Mouse (Mus musculus) inflammation-experienced regulatory T-cells, adult 6 months (primary cell): Measurements from ENCODE around the gene Nav1. TPM values are rescaled to one million over a fixed set of nuclear protein-coding genes. Genes with fewer than 3 reads are reported as not detected.
A peak's percentile ranks its signal among the peaks of the same experiment; 100 is the strongest.

Source experiments
- ATAC-seq: one replicate; pipeline ENCODE4 v1.8.0; 2017
- polyA plus RNA-seq, 3 experiments: library from polyadenylated mRNA; unstranded; fragments of 100-300 nt; shearing (Covaris generic); gene quantifications; one replicate each; pipeline ENCODE4 v1.2.1; 2017

The Nav1 gene
- polyA plus RNA-seq, 3 experiments from 2014 or later: 0.34 to 1.7 (median 0.43) TPM

DNA sequence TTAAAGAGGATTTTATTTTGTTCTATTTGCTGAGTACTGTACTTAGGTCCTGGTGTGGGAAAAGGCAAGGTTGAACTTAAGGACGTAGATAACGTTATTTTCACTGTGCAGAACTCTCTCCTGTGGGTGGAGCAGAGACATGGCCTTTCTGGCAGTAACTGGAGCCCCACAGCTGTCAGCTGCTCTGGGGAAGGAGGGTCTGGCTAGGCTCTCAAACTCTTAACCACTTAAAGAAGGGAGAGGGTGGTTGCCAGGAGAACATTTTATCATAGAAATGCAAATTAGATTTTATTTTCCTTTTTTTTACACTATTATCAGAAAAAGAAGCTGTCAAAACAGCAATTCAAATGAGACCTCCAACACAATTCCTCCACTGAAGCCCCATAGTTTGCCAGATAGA, 171.3 kb downstream of the Nav1 start:
- no peak for ATAC-seq

DNA sequence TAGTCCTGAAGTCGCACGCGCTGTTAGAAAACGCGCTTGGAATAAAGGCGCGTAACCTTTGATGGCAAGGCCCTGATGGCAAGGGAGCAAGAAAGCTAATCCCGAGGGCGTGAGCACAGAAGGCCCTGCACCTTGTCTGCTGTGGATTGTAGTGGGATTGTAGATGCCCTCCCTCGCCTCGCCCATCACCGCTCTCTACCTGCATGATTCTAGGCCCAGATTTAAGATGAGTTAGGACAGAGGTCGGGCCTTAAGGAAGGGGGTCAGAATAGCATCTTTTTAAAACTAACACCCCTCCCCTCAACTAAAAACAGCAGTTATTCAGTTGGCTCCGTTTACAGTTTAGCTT, 176.5 kb downstream of the Nav1 start:
- peak; percentile 51 for ATAC-seq

DNA sequence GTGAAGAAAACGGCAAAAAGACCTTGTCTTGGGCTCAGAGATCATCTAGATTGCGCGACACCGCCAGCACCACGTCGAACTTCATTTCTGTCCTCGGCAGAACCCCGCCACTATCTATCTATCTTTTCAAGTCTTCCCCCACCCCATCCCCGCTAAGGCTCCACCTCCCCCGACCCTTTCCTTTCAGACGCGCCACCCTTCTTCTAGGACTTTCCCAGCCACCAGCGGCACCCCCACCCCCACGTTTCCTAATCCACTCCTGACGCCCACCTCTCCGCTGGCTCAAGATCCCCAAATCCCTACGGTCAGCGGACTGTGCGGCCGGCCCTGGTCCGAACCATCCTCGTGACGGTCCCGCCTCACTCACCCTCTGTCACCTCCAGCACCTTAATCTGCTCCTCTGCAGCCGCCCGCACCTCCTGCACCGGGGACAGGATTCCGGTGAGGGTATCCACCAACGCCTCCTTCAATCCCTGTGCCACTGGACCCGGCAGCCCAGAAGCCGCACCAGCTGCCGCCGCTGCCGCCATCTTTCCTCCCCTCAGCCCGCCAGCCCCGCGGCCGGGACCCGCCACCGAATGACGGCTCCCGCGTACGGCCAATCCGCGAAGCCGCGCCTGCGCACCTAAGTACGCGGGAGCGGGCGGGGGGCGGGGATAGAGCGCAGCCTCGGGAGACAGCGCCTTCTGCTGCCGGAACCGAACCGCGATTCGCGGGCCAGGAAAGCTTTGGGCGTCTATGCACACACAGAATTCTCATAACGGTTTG, 177.0 kb downstream of the Nav1 start, which contains the start of gene Ipo9:
TSS of gene Ipo9 (minus strand) at position 599 of the 768 bp plus-strand sequence.
- peak; percentile 95 for ATAC-seq

DNA sequence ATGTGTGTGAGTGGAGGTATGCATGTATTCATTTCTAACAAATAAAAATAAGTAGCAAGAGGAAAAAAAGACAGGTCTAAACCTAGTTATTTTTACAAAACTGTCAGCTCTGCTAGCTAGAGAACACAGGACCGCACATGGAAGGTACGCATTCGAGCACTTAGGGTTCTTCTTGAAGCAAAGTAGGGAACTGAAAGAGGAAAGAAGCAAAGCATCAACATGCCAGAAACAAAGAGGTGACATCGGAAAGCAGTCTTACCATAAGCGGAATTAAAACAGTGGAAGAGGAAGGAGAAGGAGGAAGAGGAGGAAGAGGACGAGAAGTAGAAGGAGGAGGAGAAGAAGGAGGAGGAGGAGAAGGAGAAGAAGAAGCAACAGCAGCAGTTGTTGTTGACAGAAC, 179.7 kb downstream of the Nav1 start:
- no peak for ATAC-seq

DNA sequence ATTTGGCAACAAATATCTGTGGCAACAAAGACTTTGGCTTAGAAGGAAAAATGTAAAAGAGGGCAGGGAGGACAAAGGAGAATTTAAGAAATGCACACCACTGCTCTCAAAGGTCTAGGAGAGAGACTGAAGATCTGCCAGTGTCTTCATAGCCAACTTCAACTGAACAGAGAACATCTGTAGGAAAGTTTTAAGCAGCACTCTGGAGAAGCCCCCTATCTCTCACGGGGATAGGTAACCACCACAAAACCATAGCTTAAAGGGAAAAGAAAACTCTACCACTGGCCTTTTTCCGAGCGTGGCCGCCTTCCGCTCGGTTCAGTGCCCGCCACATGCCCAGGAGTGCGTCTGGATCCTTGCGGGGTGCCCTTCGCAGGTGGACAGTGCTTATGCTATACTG, 180.4 kb downstream of the Nav1 start:
- no peak for ATAC-seq

DNA sequence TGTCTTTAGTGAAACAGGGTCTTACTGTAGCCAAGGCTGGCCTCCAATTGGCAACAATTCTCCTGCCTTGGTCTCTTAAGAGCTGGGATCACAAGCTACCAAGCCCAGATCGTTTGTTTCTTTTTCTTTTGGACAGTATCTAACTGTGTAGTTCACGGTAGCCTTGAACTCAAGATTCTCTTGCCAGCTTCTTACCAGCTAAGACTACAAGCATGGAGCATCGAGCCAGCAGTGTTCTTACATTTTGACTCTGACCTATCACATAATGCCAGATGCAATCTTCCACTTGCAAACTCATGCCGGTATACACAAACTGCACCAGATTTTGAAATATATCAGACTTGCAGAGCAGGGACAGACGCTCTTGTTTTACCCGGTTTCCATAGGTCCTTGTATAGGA, 184.3 kb downstream of the Nav1 start:
- ATAC-seq: no peak

DNA sequence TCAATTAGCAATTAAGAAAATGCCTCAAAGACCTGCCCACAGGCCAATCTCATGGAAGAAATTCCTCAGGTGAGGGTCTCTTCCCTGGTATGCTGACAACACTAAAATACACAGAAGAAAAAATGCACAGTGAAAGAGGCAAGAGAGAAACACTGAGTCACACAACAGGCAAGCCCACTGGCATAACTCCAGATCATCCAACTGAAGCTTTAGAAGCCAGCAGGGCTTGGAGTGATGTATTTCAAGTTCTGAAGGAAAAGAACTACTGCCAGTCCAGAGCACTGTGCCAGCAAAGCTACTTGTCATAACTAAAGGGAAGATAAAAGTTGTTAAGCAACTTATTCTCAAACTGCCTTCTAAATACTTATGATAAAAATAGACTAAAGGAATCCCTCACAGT, 193.1 kb downstream of the Nav1 start:
- no peak for ATAC-seq

DNA sequence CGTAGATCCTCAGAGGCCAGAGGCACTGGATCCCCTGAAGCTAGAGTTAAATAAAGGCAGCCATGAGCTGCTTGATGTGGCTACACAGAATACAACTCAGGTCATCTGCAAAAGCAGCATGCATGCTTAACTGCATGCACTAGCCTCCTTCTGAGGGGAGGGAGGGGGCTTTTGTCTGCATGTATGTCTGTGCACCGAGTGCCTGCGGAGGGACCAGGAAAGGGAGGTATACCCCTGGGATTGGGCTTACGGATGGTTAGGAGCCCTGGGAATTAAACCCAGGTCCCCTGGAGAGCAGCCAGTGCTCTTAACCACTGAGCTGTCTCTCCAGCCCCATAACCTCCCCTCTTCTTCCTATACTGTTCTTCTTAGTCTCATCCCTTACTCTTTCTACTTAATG, 195.0 kb downstream of the Nav1 start:
- no peak for ATAC-seq

DNA sequence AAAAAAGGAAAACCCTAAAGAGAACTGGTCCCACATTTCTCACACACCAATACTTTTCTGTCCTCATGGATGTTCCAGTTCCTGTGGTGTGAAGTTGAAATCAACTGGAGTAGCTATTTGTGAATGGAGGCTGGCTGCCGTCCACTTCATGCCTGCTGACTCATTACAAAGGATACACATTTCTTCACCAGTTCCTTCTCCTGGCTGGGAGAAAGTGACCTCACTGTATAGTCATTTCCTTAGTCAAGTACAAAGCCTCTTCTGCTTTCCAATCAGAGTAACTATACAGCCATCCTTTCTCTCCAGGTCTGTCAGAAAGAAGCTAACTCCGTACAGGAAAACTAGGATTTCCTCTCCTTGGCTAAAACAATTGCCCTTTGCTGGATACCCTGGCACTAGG, 196.1 kb downstream of the Nav1 start:
- no peak for ATAC-seq

DNA sequence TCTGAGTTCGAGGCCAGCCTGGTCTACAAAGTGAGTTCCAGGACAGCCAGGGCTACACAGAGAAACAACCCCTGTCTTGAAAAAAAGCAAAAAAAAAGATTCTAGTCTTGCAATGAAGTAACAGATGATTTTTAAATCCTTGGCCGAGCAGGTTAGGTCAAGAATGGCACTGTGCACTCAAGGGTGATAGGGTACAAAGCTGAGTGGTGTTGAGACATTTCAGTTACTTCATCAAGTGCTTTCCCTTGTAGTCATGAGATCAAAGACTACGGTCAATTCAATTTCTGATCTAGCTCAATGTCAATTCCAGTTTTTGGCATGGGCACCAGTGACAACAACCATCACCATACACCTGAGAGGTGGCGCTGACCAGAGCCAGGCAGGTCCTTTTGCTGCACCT, 198.1 kb downstream of the Nav1 start:
- no peak for ATAC-seq

DNA sequence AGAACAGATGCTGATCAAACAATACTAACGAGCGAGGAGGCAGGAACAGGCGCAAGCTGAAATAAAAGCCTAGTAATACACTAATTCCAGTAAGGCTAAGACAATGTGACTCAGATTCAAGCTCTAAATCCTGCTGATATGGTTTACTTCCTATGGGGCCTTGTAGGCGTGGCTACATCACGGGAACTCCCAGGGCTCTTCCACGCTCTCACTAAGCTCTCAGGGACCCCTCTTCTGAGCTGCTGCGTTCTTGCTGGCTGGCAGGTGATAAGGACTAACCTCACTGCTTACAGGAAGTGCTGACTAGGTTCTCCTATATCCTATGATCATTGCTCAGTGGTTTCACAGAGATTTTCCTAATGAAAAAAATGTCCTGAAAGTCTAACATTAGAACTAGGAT, 201.7 kb downstream of the Nav1 start:
- no peak for ATAC-seq

DNA sequence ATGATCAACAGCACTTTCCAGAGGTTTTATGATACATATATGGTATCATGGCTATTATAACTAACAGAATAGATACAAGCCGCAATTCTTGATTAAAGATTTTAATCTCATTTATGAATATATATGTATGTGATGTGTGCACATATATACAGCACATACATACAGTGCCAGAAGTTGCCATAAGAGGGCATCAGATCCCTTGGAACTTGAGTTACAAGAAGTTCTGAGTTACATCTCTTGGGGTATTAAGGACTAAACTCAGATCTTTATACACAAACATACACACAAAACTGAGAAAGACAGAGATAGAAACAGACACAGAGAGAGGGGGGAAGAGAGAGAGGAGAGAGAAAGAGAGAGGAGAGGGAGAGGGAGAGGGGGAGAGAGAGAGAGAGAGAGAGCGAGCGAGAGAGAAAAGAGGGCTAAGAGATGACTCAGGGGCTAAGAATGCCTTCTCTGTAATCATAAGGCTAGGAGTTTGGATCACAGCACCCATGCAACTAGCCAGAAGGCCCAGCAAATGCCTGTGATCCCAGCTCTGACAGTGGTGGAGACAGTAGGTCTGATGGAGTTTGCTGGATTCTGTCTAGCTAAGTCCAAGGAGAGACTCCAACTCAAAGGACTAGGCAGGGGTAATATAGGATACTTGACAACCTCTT, 205.5 kb downstream of the Nav1 start:
- ATAC-seq: no peak

DNA sequence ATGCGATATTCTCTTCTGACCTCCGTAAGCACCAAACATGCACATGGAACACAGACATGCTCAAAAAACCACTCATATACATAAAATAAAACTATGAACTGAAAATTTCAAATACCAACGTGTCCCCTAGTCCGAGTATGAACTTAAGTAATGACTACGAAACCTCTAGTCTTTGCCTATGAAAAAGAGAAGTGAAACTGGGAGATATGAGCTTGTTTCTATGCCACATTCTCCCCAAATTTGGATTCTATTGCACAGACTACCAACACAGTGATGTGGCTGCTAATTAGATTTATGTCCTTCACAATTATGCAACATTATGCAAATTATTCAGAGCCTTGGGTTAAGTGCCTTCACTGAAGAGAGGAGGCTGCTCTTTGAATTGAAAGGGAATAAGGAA, 207.6 kb downstream of the Nav1 start:
- ATAC-seq: no peak

DNA sequence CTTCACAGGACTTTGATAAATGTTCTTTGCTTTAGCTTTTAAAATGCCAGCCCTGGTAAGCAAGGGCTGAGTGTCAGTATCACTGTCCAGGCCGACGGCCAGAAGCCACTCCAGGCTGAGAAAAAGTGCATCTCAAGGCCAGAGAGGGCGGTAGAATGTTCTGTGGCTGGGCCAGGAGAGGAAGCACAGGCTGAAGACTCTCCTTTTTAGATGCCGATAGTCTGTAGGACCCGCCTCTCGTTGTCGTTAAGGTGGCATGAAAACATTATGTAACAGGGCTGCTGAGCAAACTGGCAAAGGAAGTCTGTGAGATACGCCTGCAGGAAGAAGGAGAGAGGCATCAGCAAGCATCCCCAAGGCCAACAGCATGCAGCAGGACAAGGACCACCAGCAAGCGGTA, 221.9 kb downstream of the Nav1 start:
- ATAC-seq: no peak

Other genes starting within 250 kb of the Nav1 start
- not detected for gene Shisa4, start 232.1 kb downstream of the Nav1 start, polyA plus RNA-seq
- gene Ipo9, start 176.8 kb downstream of the Nav1 start, polyA plus RNA-seq: 10 to 100 TPM; 40.0 to 46.3 (median 41.9) TPM
- gene Csrp1, start 112.8 kb upstream of the Nav1 start, polyA plus RNA-seq: 10 to 100 TPM; 19.5 to 31.9 (median 26.9) TPM
- 1 to 10 TPM in 1 of 3 experiments, under 1 TPM in 1, not detected in 1; 0.94 to 7.2 TPM for gene Phlda3, start 158.8 kb upstream of the Nav1 start, polyA plus RNA-seq
- gene Tnni1, start 172.1 kb upstream of the Nav1 start, polyA plus RNA-seq: not detected
- gene Lad1, start 211.3 kb upstream of the Nav1 start, polyA plus RNA-seq: 1 to 10 TPM; 1.9 to 5.2 (median 2.4) TPM
- under 1 TPM in 1 of 3 experiments, not detected in 2; 0.24 TPM for gene Tnnt2, start 229.1 kb upstream of the Nav1 start, polyA plus RNA-seq